Mouse (Mus musculus): ENCODE data around the gene Gm4884. TPM values are rescaled to one million over a fixed set of nuclear protein-coding genes. Genes with fewer than 3 reads are reported as not detected.
"Not testable (repeated sequence)": the region's sequence is repeated elsewhere in the genome, so short reads cannot be mapped to it uniquely, and the experiment has no call there.

The Gm4884 gene
- not detected in 2 replicates for polyA plus RNA-seq (2016; fragmentation: Nextera tagmentation; extraction: Ambion mirVana)

DNA sequence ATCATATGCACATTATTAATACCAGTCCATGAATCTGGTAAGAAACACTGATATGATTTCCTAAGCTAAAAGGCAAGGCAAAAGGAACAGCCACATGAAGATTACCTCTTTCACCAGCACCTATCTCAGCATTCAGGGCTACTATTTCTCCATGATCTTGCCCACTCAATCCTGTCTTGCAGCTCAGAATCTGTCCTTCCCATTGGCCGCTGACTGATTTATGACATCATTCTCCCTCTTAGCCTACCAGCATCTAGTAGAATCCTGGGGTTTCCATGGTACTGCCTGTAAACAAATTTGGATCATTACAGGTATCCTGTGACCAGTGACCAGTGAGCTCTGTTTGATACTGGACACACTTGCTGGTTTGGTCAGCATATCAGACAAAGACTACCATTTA lies at the start of gene Gm4884:
Gene Gm4884, plus strand, starts transcription at position 301 of the 400 bp plus-strand sequence.
- H3K27me3 ChIP-seq; H3K9ac ChIP-seq; H3K36me3 ChIP-seq; H3K4me3 ChIP-seq; H3K4me1 ChIP-seq; H3K4me2 ChIP-seq (replicated peaks); ATAC-seq (ENCODE audit: low FRiP score); H3K27ac ChIP-seq; H3K9me3 ChIP-seq (replicated peaks): not testable (repeated sequence)
- 80% methylated on average over 1 of the region's 1 CpGs for WGBS

DNA sequence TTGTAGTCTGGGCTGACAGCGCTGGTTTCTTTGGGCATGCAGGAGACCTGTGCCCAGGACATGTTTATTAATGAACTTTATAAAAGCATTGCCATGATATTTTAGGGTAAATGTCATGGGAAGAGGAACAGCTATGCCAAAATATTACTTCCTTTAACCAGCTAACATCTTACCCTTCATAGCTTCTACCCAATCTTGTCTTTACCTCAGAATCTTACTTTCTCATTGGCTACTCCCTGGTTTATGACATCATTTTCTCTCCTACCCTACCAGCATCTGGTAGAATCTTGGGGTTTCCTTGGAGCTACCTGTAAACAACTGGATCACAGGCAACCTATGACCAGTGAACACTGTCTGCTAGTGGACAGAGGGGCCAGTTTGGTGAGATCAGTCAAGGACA lies 45.3 kb upstream of the Gm4884 start, which contains the start of gene 4930433I11Rik:
Gene 4930433I11Rik, plus strand, starts transcription at position 301 of the 400 bp plus-strand sequence.
- Histone ChIP-seq H3K9ac (no peak within 1 kb of the TSS), H3K36me3 (no peaks in the 10 kb centered on the region), H3K4me3 (no peak within 1 kb of the TSS), H3K9me3 (replicated peaks) (0 out of 2 replicates have a peak, but pooled peaks cover 1% of the 10 kb centered on the region), H3K27ac (no peak within 1 kb of the TSS), H3K27me3 (no peaks in the 10 kb centered on the region), H3K4me1 (no peaks in the 10 kb centered on the region), H3K4me2 (replicated peaks) (no peak within 1 kb of the TSS)
- ATAC-seq (ENCODE audit: low FRiP score) = no peak
- 69% methylated on average over 1 of the region's 1 CpGs for WGBS

DNA sequence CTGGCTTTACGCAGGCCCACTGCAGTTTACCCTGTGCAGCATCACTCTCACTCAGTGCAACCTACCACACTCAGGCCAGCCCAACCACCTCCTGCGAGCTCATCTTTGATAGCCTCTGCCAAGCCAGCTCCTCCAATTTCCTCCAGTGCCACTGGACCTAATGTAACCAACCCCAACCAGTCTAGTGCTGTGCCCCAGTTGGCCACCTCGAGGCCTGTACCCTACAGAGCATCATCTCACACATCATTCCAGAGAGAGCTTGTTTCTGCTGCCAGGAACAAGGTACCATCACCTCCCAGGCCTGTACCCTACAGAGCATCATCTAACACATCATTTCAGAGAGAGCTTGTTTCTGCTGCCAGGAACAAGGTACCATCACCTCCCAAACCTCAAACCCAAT lies 11.5 kb downstream of the Gm4884 start:
- H3K4me2 ChIP-seq (replicated peaks); H3K9me3 ChIP-seq (replicated peaks); ATAC-seq (ENCODE audit: low FRiP score); H3K4me3 ChIP-seq; H3K9ac ChIP-seq; H3K27me3 ChIP-seq; H3K4me1 ChIP-seq; H3K27ac ChIP-seq; H3K36me3 ChIP-seq: not testable (repeated sequence)
- 69% methylated on average over 3 of the region's 3 CpGs for WGBS

Other genes with a start within 250 kb of the Gm4884 start
- gene Vstm2b, start 134.4 kb upstream of the Gm4884 start, polyA plus RNA-seq (2016; fragmentation: Nextera tagmentation; extraction: Ambion mirVana) = 18.6 and 18.8 TPM in 2 replicates
- not detected in 2 replicates for gene 4930433I11Rik, start 45.2 kb upstream of the Gm4884 start, polyA plus RNA-seq (2016; fragmentation: Nextera tagmentation; extraction: Ambion mirVana)
- not detected in 2 replicates for gene Gm5592, start 121.1 kb downstream of the Gm4884 start, polyA plus RNA-seq (2016; fragmentation: Nextera tagmentation; extraction: Ambion mirVana)